ENCODE assay signal across 20 mouse cellular contexts in the genomic region with DNA sequence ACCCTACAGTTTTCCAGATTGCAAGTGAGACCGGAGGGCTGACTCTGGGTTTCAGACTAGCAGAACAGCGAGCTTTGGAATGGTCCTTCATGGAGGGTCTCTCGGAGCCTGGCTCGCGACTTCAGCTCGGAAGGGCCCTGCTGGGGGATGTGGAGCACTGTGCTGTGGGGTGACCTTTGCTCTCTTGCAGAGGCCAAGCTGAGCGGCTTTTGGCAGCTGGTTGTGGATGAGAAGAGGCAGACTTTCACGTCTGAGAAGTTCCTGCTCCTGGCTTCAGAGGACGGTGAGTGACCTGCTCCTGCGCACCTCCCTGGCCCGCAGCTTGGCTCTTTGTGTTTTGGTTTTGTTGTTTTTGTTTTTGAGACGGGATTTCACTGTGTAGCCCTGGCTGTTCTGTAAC. TPM values are rescaled to one million over a fixed set of nuclear protein-coding genes. Genes with fewer than 3 reads are reported as not detected.
A peak's percentile ranks its signal among the peaks of the same experiment; 100 is the strongest.
DNase-seq lines count a peak whose midpoint lies in the region; ATAC-seq and TF ChIP-seq lines count a peak whose summit lies in the region.
"Had no signal": no experiment of that assay in that cellular context is flagged by ENCODE, and none has a peak within 500 bp of the region (broad histone marks: within the 10 kb centered on the region; RNA-seq: fewer than 3 reads in every experiment).

No protein-coding gene starts in this region.

- no peaks in the 10 kb centered on the region for H3K27me3 ChIP-seq in kidney, embryonic 16.5 days (ENCODE audit: insufficient read depth, low read length)
- no peaks in the 10 kb centered on the region for H3K27me3 ChIP-seq in liver, postnatal 0 days (ENCODE audit: insufficient read depth, low read length)
- H3K27me3 ChIP-seq in liver, embryonic 12.5 days (replicated peaks) = no peaks in the 10 kb centered on the region
- H3K27me3 ChIP-seq: CH12.LX; embryonic facial prominence, embryonic 15.5 days; heart, embryonic 12.5 days had no signal

- no peak overlapping the region for H3K9ac ChIP-seq in kidney, embryonic 16.5 days (replicated peaks; ENCODE audit: low read length)
- H3K9ac ChIP-seq in liver, postnatal 0 days (replicated peaks) = no peak overlapping the region
- H3K9ac ChIP-seq in liver, embryonic 12.5 days = no peak overlapping the region
- H3K9ac ChIP-seq: embryonic facial prominence, embryonic 15.5 days; heart, embryonic 12.5 days; hindbrain, embryonic 14.5 days had no signal

- H3K4me2 ChIP-seq in kidney, embryonic 16.5 days (replicated peaks; ENCODE audit: low read depth, low read length) = no peak overlapping the region
- no peak overlapping the region for H3K4me2 ChIP-seq in liver, postnatal 0 days (ENCODE audit: low read depth, low read length)
- no peak overlapping the region for H3K4me2 ChIP-seq in liver, embryonic 12.5 days
- H3K4me2 ChIP-seq: embryonic facial prominence, embryonic 15.5 days; heart, embryonic 12.5 days; hindbrain, embryonic 14.5 days had no signal

- H3K4me3 ChIP-seq in kidney, embryonic 16.5 days (ENCODE audit: low read length) = no peak overlapping the region
- no peak overlapping the region for H3K4me3 ChIP-seq in liver, postnatal 0 days (ENCODE audit: low read depth, low read length)
- no peak overlapping the region for H3K4me3 ChIP-seq in liver, embryonic 12.5 days
- H3K4me3 ChIP-seq: embryonic facial prominence, embryonic 15.5 days; erythroblast, embryonic 14.5 days; gastrocnemius, adult 2 months; heart, embryonic 12.5 days; hindbrain, embryonic 10.5 days had no signal

- no peak for ATAC-seq in kidney, embryonic 16.5 days (ENCODE audit: low FRiP score, low TSS enrichment)
- ATAC-seq in liver, postnatal 0 days = 0 out of 2 replicates have a peak, but pooled peaks have one; percentile 14
- no peak for ATAC-seq in liver, embryonic 12.5 days
- ATAC-seq in megakaryocyte-erythroid progenitor cell, adult 5-6 weeks (replicated peaks; ENCODE audit: low FRiP score, low TSS enrichment, poor library complexity, severe bottlenecking) = no peak

- TF ChIP-seq EP300 in liver, postnatal 0 days (IDR thresholded peaks at IDR 0.05; ENCODE audit: low read depth) = no peak

- 83% methylated on average over 12 of the region's 12 CpGs for WGBS in kidney, embryonic 16.5 days
- 79% methylated on average over 12 of the region's 12 CpGs for WGBS in liver, postnatal 0 days (ENCODE audit: insufficient replicate concordance)
- WGBS in liver, embryonic 12.5 days (ENCODE audit: insufficient replicate concordance) = 86% methylated on average over 12 of the region's 12 CpGs

- H3K27ac ChIP-seq in kidney, embryonic 16.5 days (ENCODE audit: low read length) = no peak overlapping the region
- H3K27ac ChIP-seq in liver, postnatal 0 days (ENCODE audit: low read depth) = no peak overlapping the region
- H3K27ac ChIP-seq in liver, embryonic 12.5 days = no peak overlapping the region
- H3K27ac ChIP-seq: embryonic facial prominence, embryonic 15.5 days; gastrocnemius, adult 2 months; hindbrain, embryonic 10.5 days; hindbrain, embryonic 14.5 days had no signal

- TF ChIP-seq CTCF in liver, postnatal 0 days (IDR thresholded peaks at IDR 0.05; ENCODE audit: low read depth) = no peak

- peak; percentile 57 for DNase-seq in kidney, adult 18-20 months
- no peak for DNase-seq in liver, postnatal 0 days
- DNase-seq in kidney, postnatal 10 days = peak; percentile 49
- DNase-seq in yolk sac, embryonic 10.5 days (ENCODE audit: low spot score) = peak; percentile 52
- DNase-seq: adrenal gland, adult 2 months; adrenal gland, postnatal 36 days; cerebellum, adult 2 months; cerebellum, postnatal 10 days; embryo, embryonic 11 days; gastrocnemius, adult 2 months; gastrocnemius, postnatal 25 days had no signal

- H3K4me1 ChIP-seq in kidney, embryonic 16.5 days (ENCODE audit: insufficient read depth, low read length) = no peaks in the 10 kb centered on the region
- H3K4me1 ChIP-seq in liver, postnatal 0 days (ENCODE audit: insufficient read depth) = no peaks in the 10 kb centered on the region; the same call in 1 of the 2 replicates
- no peaks in the 10 kb centered on the region for H3K4me1 ChIP-seq in liver, embryonic 12.5 days
- H3K4me1 ChIP-seq: embryonic facial prominence, embryonic 15.5 days; heart, embryonic 12.5 days; hindbrain, embryonic 10.5 days had no signal

- H3K36me3 ChIP-seq in kidney, embryonic 16.5 days (ENCODE audit: insufficient read depth, low read length) = peaks cover 86% of the 10 kb centered on the region
- H3K36me3 ChIP-seq in liver, postnatal 0 days (replicated peaks; ENCODE audit: insufficient read depth, low read length) = peaks cover 86% of the 10 kb centered on the region
- peaks cover 98% of the 10 kb centered on the region for H3K36me3 ChIP-seq in liver, embryonic 12.5 days

- H3K9me3 ChIP-seq in kidney, embryonic 16.5 days (ENCODE audit: low read length) = peaks cover 20% of the 10 kb centered on the region
- peaks cover 10% of the 10 kb centered on the region for H3K9me3 ChIP-seq in liver, postnatal 0 days (ENCODE audit: low read length)
- H3K9me3 ChIP-seq in liver, embryonic 12.5 days (replicated peaks) = peaks cover 16% of the 10 kb centered on the region

RNA-seq across cellular contexts. Expression of a gene that starts 20.6 kb away (rescaled TPM):
- 44.3 and 48.8 TPM in 2 replicates for polyA plus RNA-seq in kidney, embryonic 16.5 days (2015; fragmentation: Nextera tagmentation; extraction: Ambion mirVana)
- polyA plus RNA-seq in liver, postnatal 0 days (2015; fragmentation: Nextera tagmentation; extraction: Ambion mirVana) = 7.7 and 10.3 TPM in 2 replicates
- polyA plus RNA-seq in liver, embryonic 12.5 days (2016; fragmentation: Nextera tagmentation; extraction: Ambion mirVana) = 36.7 and 38.0 TPM in 2 replicates
- 66.1 and 67.0 TPM in 2 replicates for total RNA-seq in megakaryocyte-erythroid progenitor cell, adult 5-6 weeks (2014; fragmentation: Nextera tagmentation)
- total RNA-seq in megakaryocyte-erythroid progenitor cell, adult 5-6 weeks (2017) = 31.2 and 54.2 TPM in 2 replicates

RNA-seq across cellular contexts. Expression of a gene that starts 26.3 kb away (rescaled TPM):
- polyA plus RNA-seq in kidney, embryonic 16.5 days (2015; fragmentation: Nextera tagmentation; extraction: Ambion mirVana) = 1,527 and 1,553 TPM in 2 replicates
- polyA plus RNA-seq in liver, postnatal 0 days (2015; fragmentation: Nextera tagmentation; extraction: Ambion mirVana) = 793 and 822 TPM in 2 replicates
- 1,698 and 1,725 TPM in 2 replicates for polyA plus RNA-seq in liver, embryonic 12.5 days (2016; fragmentation: Nextera tagmentation; extraction: Ambion mirVana)
- total RNA-seq in megakaryocyte-erythroid progenitor cell, adult 5-6 weeks (2014; fragmentation: Nextera tagmentation) = 2,668 and 3,132 TPM in 2 replicates
- total RNA-seq in megakaryocyte-erythroid progenitor cell, adult 5-6 weeks (2017) = 1,591 and 2,082 TPM in 2 replicates

RNA-seq across cellular contexts. Expression of a gene that starts 46.1 kb away (rescaled TPM):
- 5.8 and 10.7 TPM in 2 replicates for polyA plus RNA-seq in kidney, embryonic 16.5 days (2015; fragmentation: Nextera tagmentation; extraction: Ambion mirVana)
- polyA plus RNA-seq in liver, postnatal 0 days (2015; fragmentation: Nextera tagmentation; extraction: Ambion mirVana) = 7.6 and 8.6 TPM in 2 replicates
- 21.9 and 22.5 TPM in 2 replicates for polyA plus RNA-seq in liver, embryonic 12.5 days (2016; fragmentation: Nextera tagmentation; extraction: Ambion mirVana)
- total RNA-seq in megakaryocyte-erythroid progenitor cell, adult 5-6 weeks (2014; fragmentation: Nextera tagmentation) = 51.4 and 53.5 TPM in 2 replicates
- total RNA-seq in megakaryocyte-erythroid progenitor cell, adult 5-6 weeks (2017) = 34.2 and 36.4 TPM in 2 replicates
